Mouse (Mus musculus) embryonic facial prominence, embryonic 13.5 days (tissue): ENCODE data around the gene D10Jhu81e. TPM values are rescaled to one million over a fixed set of nuclear protein-coding genes. Genes with fewer than 3 reads are reported as not detected.

Source experiments
- ATAC-seq: fragments of 200-750 bp; cut with Nextera tagmentation; 2 replicates; pipeline ENCODE4 v1.8.0; 2017; ENCODE audit warnings: low read depth; ENCODE audit not compliant: insufficient number of reproducible peaks, insufficient read depth, low FRiP score, low TSS enrichment
- H3K27ac ChIP-seq: fragments of 300-500 bp; sonication (generic); 2 replicates; pipeline ENCODE4 v1.5.1; 2015; ENCODE audit warnings: moderate library complexity, mild to moderate bottlenecking, inconsistent platforms
- H3K27me3 ChIP-seq: fragments of 300-500 bp; sonication (generic); 2 replicates; pipeline ENCODE4 v1.6.1; 2015; ENCODE audit warnings: mild to moderate bottlenecking, inconsistent platforms
- H3K36me3 ChIP-seq: fragments of 300-500 bp; sonication (generic); 2 replicates; pipeline ENCODE4 v1.6.1; 2015; ENCODE audit warnings: mild to moderate bottlenecking, inconsistent platforms
- H3K4me1 ChIP-seq: fragments of 300-500 bp; sonication (generic); 2 replicates; pipeline ENCODE4 v1.6.1; 2015; ENCODE audit warnings: inconsistent platforms
- H3K4me2 ChIP-seq: fragments of 300-500 bp; sonication (generic); 2 replicates; pipeline ENCODE4 v1.6.1; 2015; ENCODE audit warnings: moderate library complexity, mild to moderate bottlenecking, inconsistent platforms
- H3K4me3 ChIP-seq: fragments of 300-500 bp; sonication (generic); 2 replicates; pipeline ENCODE4 v1.5.1; 2015; ENCODE audit warnings: mild to moderate bottlenecking, inconsistent platforms
- H3K9ac ChIP-seq: fragments of 300-500 bp; sonication (generic); 2 replicates; pipeline ENCODE4 v1.6.1; 2015; ENCODE audit warnings: mild to moderate bottlenecking, inconsistent platforms
- H3K9me3 ChIP-seq: fragments of 300-500 bp; sonication (generic); 2 replicates; pipeline ENCODE4 v1.6.1; 2016; ENCODE audit warnings: inconsistent platforms
- WGBS: fragments of 180-500 bp; shearing (Covaris S2); methylation state at CpG from one replicate; pipeline ENCODE4 v1.1.7; 2015; ENCODE audit warnings: mixed read lengths; 5-methylcytosine and 5-hydroxymethylcytosine counted together
- polyA plus RNA-seq: library from polyadenylated mRNA; unstranded; fragments of >200 nt; fragmentation: Nextera tagmentation; extraction: Ambion mirVana; gene quantifications from 2 replicates; pipeline ENCODE4 v1.2.1, GENCODE M21; 2015

Gene D10Jhu81e
- polyA plus RNA-seq, 1 experiment from 2014 or later = 38.9 TPM

DNA sequence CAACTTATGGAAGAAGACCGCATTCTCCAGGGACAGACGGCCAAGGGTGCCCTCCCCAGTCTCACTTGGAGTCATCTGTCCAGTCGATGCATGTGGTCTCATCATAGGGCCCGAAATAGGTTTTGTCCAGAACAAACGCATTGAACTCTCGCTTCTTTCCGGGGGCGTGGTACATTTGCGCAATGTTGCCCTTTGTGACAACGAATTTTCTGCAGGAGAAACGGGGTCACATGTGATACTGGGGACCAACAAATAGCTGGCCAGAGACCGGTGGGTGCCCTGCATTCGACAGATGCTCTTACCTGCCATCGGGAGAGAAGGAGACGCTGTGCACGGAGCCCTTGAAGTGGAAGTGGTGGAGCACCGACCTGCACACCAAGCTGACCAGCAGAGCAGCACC, 12.7 kb upstream of the D10Jhu81e start:
- 95% methylated on average over 17 of the region's 17 CpGs for WGBS

DNA sequence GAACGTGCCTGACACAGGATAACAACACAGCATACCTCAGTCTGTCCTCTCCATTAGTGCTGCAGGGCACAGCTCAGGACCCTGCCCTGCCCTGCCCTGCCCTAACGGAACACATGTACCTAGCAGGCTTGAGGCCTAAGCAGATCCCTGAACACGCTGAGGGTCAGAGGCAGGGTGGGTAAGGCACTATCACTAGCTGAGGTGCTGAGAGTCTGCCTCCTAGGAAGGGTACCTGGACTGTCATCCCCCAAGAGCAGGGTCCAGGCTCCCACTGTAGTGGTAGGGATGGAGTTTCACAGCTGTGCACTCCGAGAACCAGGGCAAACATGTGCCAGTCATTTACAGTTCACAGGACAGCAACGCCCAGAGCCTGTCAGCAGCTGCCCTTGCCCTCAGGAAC, 4.9 kb upstream of the D10Jhu81e start:
- 88% methylated on average over 5 of the region's 5 CpGs for WGBS
- Histone ChIP-seq H3K36me3 (peaks cover 87% of the 10 kb centered on the region), H3K4me1 (peaks cover 5% of the 10 kb centered on the region), H3K9me3 (no peaks in the 10 kb centered on the region), H3K9ac (no peak overlapping the region), H3K27ac (no peak overlapping the region), H3K4me2 (no peak overlapping the region), H3K27me3 (no peaks in the 10 kb centered on the region), H3K4me3 (no peak overlapping the region)
- ATAC-seq = no peak

More for the DNA sequence above, 12.7 kb upstream of the D10Jhu81e start:
- no peak for ATAC-seq
- peaks cover 60% of the 10 kb centered on the region for H3K36me3 ChIP-seq
- H3K27ac ChIP-seq = no peak overlapping the region
- H3K9ac ChIP-seq = no peak overlapping the region
- no peaks in the 10 kb centered on the region for H3K9me3 ChIP-seq
- H3K4me2 ChIP-seq = no peak overlapping the region
- peaks cover 16% of the 10 kb centered on the region for H3K4me1 ChIP-seq
- H3K4me3 ChIP-seq = no peak overlapping the region
- no peaks in the 10 kb centered on the region for H3K27me3 ChIP-seq

DNA sequence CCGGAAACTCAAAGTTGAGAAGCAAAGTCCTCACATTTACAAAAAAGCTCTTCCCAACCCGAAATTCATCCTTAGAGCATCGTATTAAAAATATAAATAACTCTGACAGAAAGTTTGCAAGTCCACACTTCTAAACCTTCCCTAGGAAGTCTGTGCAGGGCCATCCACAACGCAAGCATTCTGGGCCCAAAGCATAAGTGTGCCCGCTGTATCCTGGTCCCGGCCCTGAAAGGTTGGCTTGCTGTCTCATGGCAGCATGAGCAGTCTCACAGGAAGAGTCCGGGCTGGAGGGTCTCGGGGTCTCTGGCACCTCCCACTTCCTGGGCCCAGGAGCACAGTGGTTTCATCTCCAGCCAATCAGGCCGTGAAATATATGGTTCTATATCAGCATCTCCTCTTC, 2.0 kb upstream of the D10Jhu81e start:
- no peak overlapping the region for H3K4me2 ChIP-seq
- ATAC-seq = no peak
- 90% methylated on average over 9 of the region's 9 CpGs for WGBS
- H3K4me3 ChIP-seq = no peak overlapping the region
- no peak overlapping the region for H3K27ac ChIP-seq
- no peaks in the 10 kb centered on the region for H3K27me3 ChIP-seq
- H3K9me3 ChIP-seq = no peaks in the 10 kb centered on the region
- H3K9ac ChIP-seq = no peak overlapping the region
- H3K36me3 ChIP-seq = peaks cover 74% of the 10 kb centered on the region
- peaks cover 15% of the 10 kb centered on the region for H3K4me1 ChIP-seq

DNA sequence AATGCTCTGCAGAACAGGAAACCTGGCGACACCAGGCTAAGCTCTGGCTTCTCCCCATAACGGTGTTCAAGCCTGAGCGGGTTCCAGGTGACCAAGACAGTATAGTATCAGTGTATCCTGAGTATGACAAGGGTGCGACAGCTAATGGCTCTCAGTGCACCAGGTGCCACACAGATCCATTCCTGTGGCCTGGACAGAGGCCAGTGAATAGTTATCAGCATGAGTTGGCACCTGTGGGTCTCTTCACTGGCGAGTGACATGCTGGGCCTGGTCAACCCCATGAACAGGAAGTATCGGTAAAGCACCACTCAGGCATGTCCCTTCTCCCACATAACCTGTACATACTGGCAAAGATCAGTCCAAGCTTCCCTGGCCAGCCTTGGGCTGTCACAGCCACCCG, 1.5 kb upstream of the D10Jhu81e start:
- 94% methylated on average over 7 of the region's 7 CpGs for WGBS
- Histone ChIP-seq H3K9ac (no peak overlapping the region), H3K4me2 (no peak overlapping the region), H3K4me3 (no peak overlapping the region), H3K36me3 (peaks cover 74% of the 10 kb centered on the region), H3K27me3 (no peaks in the 10 kb centered on the region), H3K9me3 (no peaks in the 10 kb centered on the region), H3K27ac (no peak overlapping the region), H3K4me1 (peaks cover 15% of the 10 kb centered on the region)
- ATAC-seq = no peak

DNA sequence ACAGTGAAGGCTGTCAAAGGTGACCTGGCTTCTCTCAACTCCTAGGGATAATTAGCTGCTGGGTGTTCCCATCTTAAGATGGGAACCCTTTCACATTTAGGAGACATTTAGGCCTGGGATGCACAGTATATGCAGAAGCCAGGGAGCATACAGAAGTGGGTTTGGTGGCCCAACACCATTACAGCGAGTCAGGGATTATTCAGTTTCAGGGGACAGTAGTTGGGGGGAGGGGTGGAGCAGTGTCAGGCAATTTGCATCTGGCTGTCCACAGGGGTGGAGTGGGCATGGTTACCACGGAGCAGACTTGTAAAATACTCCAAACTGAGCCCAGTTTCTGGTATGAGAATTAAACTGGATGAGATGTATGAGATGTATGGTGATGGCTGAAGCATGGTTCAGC, 863 bp upstream of the D10Jhu81e start:
- ATAC-seq = no peak
- peak overlapping the region; percentile 92; the same call in 1 of the 2 replicates for H3K9ac ChIP-seq
- no peak overlapping the region; the same call in 1 of the 2 replicates for H3K4me3 ChIP-seq
- H3K9me3 ChIP-seq = no peaks in the 10 kb centered on the region
- no peaks in the 10 kb centered on the region for H3K27me3 ChIP-seq
- peaks cover 74% of the 10 kb centered on the region for H3K36me3 ChIP-seq
- 61% methylated on average over 2 of the region's 2 CpGs for WGBS
- peak overlapping the region; percentile 29; the same call in 1 of the 2 replicates for H3K27ac ChIP-seq
- peaks cover 15% of the 10 kb centered on the region for H3K4me1 ChIP-seq
- peak overlapping the region; percentile 92 for H3K4me2 ChIP-seq

DNA sequence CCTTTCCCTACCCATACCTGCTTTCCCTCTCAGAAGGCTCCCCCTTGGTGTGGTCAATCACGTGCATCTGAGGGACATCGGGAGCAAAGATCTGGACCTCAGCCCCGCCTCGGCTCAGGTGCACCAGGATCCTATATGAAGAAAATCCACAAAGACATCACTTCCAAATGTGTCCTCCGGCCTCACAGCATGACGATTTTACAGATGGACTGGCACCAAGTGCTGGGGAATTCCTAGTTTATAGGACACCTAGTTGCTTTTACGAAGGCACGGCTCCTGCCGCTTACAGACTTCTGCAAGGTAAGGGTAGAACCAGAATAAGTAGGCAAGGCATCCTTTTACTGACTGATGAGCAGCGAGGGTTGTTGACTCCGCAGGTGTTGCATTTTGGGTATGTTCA, 790 bp downstream of the D10Jhu81e start:
- whole genome bisulfite sequencing = 82% methylated on average over 11 of the region's 11 CpGs
- Histone ChIP-seq H3K9ac (peak overlapping the region; percentile 92), H3K4me1 (peaks cover 15% of the 10 kb centered on the region), H3K36me3 (peaks cover 71% of the 10 kb centered on the region), H3K27ac (no peak overlapping the region), H3K27me3 (no peaks in the 10 kb centered on the region), H3K9me3 (no peaks in the 10 kb centered on the region), H3K4me3 (peak overlapping the region; percentile 95), H3K4me2 (peak overlapping the region; percentile 92)
- ATAC-seq = no peak

DNA sequence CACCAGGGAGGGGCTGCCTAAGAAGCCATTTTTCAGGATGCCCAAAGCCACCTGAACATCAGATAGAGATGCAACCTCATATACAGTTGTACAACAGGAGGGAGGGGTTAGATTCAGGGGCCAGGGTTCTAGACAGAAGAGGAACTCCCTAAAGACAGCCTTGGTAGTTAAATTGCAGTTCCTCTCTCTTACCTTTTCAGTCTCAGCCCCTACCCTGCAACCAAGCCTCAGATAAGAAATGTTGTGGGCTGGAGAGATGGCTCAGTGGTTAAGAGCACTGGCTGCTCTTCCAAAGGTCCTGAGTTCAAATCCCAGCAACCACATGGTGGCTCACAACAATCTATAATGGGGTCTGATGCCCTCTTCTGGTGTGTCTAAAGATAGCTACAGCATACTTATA, 1.8 kb downstream of the D10Jhu81e start:
- Histone ChIP-seq H3K27ac (no peak overlapping the region), H3K9me3 (no peaks in the 10 kb centered on the region), H3K36me3 (peaks cover 71% of the 10 kb centered on the region), H3K27me3 (no peaks in the 10 kb centered on the region), H3K4me2 (peak overlapping the region; percentile 92; the same call in 1 of the 2 replicates), H3K9ac (no peak overlapping the region), H3K4me1 (peaks cover 15% of the 10 kb centered on the region), H3K4me3 (no peak overlapping the region)
- ATAC-seq = no peak

DNA sequence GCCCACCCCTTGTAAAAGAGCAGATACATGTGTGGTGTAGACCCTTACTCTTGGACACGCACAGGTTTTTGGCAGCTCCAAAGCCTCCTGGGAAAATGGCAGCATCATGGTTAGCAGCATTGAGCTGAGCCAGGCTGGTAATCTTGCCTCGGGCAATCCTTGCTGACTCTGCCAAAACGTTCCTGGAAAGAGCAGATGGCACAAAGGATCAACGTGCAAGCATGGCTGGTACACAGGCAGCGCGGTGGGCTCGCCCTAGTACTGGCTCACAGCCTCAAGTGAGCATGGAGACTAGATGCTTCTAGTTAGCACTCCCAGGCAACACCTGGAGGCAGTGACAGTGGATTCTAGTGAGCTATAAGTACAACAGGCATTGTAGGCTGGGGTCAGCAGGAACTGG, 2.2 kb downstream of the D10Jhu81e start:
- Histone ChIP-seq H3K9me3 (no peaks in the 10 kb centered on the region), H3K36me3 (peaks cover 71% of the 10 kb centered on the region), H3K9ac (no peak overlapping the region), H3K4me2 (no peak overlapping the region), H3K4me3 (no peak overlapping the region), H3K27me3 (no peaks in the 10 kb centered on the region), H3K4me1 (peaks cover 15% of the 10 kb centered on the region), H3K27ac (no peak overlapping the region)
- WGBS = 83% methylated on average over 7 of the region's 7 CpGs
- ATAC-seq = no peak

DNA sequence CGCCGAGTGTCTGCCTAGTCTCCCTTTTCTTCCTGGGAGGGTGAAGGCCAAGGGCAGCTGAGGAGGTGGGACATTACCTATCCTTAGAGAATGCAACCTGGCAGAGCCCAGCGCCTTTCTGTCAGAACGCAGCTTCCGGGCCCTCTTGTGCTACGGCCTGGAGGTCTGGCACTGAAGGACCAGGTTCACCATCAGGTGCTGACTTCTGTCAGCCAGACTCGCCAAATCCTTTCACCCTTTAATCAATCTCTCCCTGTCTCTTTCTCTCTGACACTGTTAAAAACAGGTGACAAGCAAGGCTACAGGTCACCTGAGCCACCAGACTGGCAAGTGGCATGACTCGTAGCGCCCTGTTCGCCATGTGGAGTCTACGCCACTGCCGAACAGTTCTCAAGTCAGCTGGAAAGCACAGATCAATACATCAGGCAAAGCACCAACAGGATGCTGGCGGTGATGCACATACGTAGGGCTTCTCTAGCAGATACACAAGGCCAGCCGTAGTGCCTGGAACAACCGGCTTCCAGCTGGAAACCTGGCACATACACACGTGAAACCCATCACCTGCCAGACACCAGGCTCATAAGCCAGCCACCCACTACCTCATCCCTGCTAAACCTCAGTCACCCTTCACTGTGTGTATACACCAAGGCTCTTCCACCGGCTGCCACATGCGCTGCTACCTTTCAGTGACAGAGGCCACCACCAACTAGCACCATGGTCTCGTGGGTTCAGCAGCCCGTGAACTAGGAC, 4.2 kb downstream of the D10Jhu81e start:
- H3K9me3 ChIP-seq = no peaks in the 10 kb centered on the region
- H3K36me3 ChIP-seq = peaks cover 72% of the 10 kb centered on the region
- no peak overlapping the region for H3K4me3 ChIP-seq
- no peaks in the 10 kb centered on the region for H3K27me3 ChIP-seq
- 93% methylated on average over 21 of the region's 21 CpGs for WGBS
- no peak overlapping the region for H3K9ac ChIP-seq
- no peak for ATAC-seq
- H3K4me1 ChIP-seq = peaks cover 15% of the 10 kb centered on the region
- H3K27ac ChIP-seq = no peak overlapping the region
- H3K4me2 ChIP-seq = no peak overlapping the region

DNA sequence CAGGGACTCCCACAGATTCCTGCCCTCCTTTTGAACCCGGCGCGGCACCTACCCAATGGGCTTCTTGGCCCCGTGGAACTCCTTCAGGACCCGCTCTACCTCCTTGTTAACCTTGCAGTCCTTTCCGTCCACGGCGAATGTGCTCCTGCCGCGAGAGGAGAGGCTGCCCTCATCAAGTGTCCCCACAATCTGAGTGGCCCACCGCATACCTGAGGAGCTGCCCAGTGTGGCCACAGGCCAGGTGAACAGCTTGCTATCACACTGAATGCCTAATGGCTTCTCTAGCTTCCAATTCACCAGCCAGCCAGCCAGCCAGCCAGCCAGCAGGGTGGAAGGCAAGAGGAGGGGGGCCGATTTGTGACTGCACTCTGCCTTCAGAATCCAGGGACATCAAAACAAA, 4.8 kb downstream of the D10Jhu81e start:
- Histone ChIP-seq H3K27ac (no peak overlapping the region), H3K4me1 (peaks cover 12% of the 10 kb centered on the region), H3K9ac (no peak overlapping the region), H3K36me3 (peaks cover 73% of the 10 kb centered on the region), H3K4me3 (no peak overlapping the region), H3K27me3 (no peaks in the 10 kb centered on the region), H3K4me2 (no peak overlapping the region), H3K9me3 (no peaks in the 10 kb centered on the region)
- WGBS = 93% methylated on average over 12 of the region's 12 CpGs
- ATAC-seq = no peak

DNA sequence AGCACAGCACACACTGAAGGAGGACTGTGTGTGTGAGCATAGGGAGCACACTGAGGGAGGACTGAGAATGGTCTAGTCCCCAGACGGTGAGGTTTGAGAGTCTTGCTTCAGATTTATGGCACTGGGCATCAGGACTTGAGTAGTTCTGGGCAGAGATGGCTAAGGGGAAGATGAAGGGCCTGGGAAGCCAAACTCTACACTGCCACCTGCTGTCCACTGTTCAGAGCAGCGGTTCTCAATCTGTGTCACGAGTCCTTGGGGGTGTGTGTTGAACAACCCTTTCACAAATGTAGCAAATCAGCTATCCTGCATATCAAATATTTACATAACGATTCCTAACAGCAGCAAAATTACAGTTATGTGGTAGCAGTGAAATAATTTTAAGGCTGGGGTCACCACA, 5.7 kb downstream of the D10Jhu81e start:
- WGBS = 38% methylated on average over 4 of the region's 4 CpGs
- Histone ChIP-seq H3K4me2 (no peak overlapping the region), H3K9me3 (no peaks in the 10 kb centered on the region), H3K27ac (no peak overlapping the region), H3K9ac (no peak overlapping the region), H3K36me3 (peaks cover 73% of the 10 kb centered on the region), H3K4me3 (no peak overlapping the region), H3K27me3 (no peaks in the 10 kb centered on the region), H3K4me1 (peaks cover 17% of the 10 kb centered on the region)
- no peak for ATAC-seq

DNA sequence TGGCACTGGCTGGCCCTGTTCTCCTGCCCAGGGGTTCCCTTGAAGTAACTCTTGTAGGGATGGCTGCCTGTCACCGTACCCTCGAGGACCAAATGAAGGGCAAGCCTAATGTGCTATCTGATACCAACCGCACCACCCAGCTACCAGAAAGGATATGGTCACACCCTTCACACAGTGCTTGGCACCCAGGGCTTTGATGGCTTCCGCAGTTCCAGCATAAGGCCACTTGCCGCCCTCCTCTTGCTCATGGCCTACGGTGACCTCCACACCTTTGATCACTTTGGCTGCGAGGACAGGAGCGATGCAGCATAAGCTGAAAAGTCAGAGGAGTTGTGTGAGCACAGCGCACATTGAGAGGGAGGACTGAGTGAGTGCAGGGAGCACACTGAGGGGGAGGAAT, 6.3 kb downstream of the D10Jhu81e start:
- 90% methylated on average over 9 of the region's 9 CpGs for WGBS
- Histone ChIP-seq H3K9me3 (no peaks in the 10 kb centered on the region), H3K4me1 (peaks cover 11% of the 10 kb centered on the region), H3K4me3 (no peak overlapping the region), H3K27ac (no peak overlapping the region), H3K36me3 (peaks cover 71% of the 10 kb centered on the region), H3K9ac (0 out of 2 replicates have a peak overlapping the region, but pooled peaks have one; percentile 27), H3K4me2 (no peak overlapping the region), H3K27me3 (no peaks in the 10 kb centered on the region)
- ATAC-seq = no peak
